Mouse (Mus musculus) right cerebral cortex, postnatal 14 days (tissue): Measurements from ENCODE around the gene Ift88.

Experiments
- DNase-seq: peaks from one replicate; pipeline ENCODE4 v3.0.0; 2022

Gene Ift88

DNA sequence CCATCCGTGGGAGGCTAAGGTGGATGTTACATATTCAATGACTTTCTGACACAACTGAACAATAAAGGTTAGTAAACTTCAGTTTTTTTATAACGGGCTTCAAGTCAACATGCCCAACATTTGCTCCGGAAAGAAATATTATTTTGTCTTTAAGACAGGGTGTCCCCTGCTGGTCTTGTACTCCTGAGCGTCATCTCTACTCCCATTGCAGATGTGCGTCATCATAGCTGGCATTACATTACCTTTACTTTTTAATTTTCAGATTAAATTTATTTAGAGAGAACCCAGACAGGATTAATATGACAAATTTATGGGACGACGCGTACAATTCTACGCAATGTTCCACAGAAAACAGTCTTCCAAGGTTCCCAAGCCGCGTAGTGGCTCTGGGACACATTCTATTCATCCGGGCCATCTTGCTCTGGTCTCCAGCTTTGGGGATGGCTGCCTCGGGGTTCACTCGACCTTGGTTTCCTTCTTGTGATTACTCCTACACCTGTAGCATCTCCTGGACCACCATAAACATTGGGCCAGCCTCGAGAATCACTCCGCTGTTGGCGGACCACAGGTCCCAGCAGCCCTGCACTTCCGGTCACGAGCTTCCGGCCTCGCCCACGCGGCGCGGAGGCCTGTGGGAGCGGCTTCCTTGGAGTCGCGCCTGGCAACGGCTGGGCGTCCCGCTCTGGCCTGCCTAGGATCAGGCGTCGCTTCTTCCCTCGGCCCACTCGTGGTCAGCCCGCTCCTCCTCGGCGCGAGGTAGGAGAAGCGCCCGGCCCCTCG is at the start of gene Ift88:
Gene Ift88, plus strand, starts transcription at position 631 of the 780 bp plus-strand sequence.
- DNase-seq, result peak; percentile 93

DNA sequence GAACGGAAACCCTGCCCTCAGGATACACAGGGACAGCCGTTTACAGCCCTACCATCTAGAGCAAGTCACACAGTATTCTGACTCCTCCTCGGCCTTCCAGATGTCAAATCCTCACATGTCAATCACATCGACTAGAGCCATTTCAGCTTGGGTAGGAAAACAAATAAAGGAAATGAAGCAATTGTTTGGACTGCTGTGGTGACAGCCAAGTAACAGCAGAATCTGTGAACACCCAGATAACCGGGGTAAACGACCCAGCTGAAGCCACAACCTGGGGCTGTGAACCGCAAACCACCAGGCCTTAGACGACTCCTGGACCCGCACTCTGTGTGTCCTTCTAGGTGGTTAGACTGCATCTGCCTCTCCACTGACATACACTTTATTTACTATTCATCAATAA is 48.7 kb upstream of the Ift88 start:
- DNase-seq, result no peak

DNA sequence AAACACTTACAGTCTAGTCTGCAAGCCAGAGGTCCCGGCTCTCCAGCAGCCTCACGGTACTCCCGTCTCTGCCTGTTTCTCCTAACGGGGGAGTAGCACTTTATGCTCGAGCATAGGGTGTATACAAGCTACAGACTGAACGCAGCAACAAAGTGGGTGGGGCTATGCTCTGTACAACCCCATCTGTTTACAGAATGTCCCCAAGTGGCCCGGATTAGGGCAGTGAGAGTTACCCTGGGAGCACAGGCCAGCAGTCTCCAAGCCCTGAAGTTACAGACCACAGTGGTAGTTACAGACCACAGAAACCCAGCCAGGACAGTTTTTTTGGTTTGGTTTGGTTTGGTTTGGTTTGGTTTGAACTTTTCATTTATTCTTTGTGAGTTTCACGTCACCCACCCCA is 47.8 kb upstream of the Ift88 start:
- DNase-seq, result no peak

DNA sequence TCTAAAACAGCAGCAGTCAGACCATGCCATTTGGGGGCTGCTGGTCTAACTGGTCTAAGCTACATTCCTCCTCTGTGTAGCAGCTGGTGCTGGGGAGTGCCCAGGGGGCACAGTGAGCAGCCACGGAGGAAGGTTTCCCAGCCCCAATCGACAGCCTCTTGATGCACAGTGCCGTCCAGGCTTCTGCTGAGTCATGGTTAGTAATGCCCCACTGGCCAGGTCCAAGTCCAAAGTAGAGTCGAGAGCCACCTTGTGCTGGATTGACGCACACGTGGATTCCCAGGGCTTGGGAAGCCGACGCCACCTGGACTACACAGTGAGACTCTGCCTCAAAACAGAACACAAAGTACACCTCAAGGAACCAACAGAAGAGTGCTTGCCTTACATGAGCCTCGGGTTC is 46.9 kb upstream of the Ift88 start:
- DNase-seq, result no peak

DNA sequence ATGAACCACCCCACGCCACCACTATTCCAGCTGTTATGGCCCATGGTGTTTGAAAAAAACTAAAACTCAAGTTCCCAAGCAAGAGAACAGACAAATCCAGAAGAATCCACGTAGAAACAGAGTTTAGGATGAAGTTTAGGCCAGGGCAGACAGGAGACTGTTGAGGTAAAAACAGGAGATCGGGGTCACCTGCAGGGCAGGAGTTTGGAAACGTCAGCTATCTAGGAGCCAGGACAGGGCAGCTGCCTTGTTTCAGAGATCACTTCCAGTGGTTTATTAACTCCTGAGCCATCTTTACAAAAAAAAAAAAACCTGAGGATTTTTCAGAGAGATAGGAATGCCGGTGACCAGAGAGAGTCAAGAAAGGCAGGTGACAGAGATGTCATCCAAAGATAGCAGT is 46.3 kb upstream of the Ift88 start:
- DNase-seq, result no peak

DNA sequence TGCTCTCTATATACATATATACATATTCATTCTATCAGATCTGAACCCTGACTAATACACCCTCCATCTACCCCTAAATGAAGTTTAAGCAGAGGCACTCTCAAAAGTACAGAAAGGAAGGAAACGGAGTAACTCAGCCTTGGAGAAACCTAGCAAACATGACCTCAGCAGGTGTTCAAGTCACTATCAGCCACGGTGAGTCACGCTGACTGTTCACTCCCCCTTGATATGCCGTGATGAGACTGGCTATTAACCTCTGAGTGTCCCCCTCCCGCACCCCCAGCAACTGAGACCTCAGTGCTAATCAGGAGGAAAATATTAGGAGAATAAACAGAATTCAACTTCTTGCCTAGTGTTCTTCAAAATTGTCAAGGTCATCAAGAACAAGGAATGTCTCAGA is 38.2 kb upstream of the Ift88 start:
- no peak for DNase-seq

DNA sequence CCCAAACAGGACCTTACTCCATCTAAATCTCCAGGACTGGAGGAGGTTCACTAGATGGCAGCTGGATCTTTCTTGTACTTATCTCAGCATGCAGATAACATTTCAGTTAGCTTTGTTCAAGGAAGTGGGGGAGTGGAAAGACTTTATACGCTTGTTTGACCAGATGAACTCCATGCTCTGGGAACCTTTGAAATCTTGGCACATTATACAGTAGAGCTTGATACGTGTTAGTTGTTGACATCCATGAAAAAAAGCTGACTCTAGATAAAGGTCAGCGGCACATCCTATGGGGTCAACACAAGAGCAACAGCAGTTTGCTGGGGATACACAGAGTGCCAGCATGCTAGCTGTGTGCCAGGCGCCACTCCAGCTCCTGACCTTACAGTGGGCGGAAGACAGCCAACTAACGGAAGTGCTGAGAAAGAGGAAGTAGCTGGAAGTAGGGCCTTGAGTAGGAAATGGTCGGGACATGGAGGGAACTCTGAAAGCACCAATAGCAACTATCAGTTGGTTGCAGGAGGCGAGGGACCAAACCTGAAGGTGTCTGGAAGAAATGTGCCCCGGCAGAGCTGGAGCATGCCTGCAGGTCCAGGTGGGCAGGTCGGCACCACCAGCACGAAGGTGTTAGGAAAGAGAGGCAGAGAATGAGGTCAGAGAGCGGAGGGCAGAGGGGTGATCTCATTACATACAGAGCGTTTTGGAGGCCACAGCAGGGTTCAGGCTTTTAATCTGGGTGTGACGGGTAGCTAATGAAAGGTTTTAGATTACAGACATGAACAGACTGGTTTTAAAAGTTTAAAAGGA is 36.9 kb upstream of the Ift88 start:
- DNase-seq, result no peak

DNA sequence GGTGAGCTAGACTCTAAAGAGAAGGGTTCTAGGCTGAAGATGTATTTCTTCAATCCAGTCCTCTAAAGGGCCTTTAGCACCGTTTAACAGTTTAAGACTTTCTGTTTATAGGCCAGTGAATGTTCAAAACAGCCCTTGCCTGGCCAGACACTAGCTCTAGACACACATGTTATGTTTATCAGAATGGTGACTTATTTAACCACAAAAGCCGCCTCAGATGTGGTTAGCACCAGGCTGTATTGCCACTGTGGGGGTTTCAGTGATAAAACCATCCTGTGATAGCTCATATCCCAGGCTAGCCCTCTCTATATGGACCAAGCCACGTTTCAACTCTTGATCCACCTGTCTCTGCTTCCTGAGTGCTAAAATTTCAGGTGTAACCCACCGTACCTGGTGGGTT is 32.2 kb upstream of the Ift88 start:
- no peak for DNase-seq

DNA sequence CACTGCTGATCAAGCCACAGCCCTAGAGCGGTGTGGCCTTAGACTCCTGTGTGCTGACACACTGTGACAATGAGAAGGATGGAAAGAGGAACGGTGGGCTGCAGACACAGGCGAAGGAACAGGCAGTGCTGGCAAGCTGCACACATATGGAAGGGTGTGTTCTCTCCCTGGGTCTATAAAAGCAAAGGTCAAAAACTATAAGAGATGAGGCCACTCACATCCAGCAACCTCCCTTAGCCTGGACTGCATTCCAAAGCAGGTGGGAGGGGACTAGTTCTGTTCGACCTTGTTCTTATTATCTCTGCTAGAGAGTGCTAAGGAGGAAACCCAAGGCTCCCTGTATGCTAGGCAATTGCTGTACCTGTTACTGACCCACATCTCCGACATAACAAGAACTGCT is 31.6 kb upstream of the Ift88 start:
- no peak for DNase-seq

DNA sequence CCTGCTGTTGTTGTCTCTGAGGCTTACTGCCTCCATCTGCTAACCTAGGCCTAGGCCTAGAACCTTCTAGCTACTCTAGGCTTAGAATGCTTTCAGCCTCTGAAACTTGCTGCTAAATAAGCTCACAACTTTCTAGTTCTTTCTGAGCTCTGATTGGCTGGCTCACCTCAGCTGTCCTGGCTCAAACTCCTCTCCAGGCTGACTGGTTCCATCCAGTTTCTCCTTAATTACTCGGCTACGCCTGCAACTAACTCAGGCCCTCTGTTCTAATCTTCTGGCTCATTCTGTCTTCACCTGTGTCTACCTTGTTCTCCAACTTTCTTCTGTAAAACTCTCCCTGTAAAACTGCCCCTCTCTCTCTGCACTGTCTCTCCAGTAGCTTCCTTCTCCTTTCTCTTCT is 28.4 kb upstream of the Ift88 start:
- no peak for DNase-seq

DNA sequence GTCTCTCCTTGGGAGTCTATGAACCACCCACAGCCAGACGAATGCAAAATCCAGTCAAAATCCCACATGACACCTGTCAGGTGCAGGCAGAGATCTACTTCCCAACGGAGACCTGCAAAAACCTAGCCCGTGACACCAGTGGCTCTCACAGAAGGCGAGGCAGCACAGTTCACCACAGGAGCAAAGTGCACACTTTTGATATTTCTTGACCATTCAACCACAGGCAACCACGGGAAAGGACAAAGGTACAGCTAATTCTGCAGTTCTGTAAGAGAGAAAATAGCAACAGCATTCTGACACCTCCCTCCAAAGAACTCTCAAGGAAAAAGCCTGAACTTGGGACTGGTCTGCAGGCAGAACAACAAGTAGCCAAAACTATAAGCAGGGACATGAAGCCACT is 26.6 kb upstream of the Ift88 start:
- DNase-seq, result no peak

DNA sequence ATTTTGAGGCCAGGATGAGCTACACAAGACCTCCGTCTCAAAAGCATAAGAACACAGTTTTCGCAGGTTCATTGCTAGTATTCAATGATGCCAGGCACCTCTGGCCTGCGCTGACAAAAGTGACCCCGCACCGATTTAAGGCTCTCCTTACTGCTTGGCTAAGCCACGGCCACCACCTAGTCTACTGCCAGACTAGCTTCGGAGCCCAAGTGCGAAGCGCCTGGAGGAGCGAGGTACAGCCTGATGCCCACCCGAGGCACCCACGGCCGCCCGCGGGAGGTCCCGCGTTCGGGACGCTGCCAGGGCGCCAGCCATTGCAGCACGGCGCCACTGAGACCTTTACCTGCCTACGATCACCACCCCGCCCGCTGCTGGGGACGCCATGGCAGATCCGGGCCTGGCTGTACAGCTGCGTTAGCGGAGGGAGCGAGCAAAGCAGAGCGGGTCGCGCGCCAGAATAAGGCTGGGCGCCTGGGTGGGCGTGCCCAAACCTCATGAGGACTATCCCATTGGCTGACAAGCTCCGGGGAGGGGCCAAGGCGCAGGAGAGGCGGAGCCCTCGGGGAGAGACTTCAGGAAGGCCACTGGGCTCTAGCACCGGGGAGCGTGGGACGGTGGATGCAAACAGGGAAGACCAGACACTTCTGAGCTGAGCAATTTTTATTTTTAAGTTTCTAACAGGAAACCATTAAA is 25.7 kb upstream of the Ift88 start, which contains the start of gene Cryl1:
Gene Cryl1, minus strand, starts transcription at position 465 of the 693 bp plus-strand sequence.
- DNase-seq, result peak; percentile 94

DNA sequence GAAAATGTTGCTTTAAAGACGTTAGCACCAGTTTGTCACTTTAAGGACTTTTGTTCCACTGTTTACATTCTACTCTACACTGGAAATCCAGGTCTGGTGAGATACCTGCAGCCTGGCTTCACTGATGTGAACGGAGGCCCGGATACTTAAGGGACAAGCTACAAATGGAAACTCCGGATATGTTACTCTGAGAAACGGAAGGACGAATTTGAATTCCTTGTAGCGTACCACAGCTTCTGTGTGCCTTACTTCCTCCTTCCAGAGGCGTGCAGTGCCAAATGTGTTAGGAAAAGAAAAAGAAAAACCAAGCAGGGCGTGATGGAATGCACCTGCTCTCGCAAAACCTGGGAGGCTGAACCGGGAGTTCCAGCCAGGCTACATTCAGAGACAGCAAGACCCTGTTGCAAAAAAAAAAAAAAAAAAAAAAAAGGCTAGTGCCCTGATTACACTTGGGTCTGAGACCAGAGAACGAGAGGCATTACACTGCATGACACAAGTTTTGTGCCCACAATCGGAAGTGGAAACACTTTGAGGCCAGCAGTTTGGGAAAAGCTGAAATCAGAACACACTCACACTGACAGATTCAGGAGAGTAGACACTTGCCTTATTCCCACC is 24.9 kb upstream of the Ift88 start:
- DNase-seq, result no peak

DNA sequence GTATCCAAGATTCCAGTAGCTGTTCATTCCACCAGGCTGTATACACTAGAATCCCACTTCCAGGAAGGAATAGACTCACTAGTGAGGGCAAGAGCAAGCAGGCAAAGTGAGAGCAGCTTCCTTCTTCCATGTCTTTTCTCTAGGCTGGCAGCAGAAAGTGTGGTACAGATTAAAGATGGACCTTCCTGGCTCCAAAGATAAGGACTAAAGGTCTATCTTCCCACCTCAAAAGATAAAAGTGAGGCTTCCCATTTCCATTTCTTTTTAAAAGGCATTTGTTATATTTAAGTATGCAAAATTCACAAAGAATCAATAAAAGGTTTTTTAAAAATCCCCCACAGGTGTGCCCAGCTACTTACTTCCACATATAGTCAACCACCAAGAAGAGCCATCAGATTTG is 21.0 kb upstream of the Ift88 start:
- DNase-seq, result no peak

DNA sequence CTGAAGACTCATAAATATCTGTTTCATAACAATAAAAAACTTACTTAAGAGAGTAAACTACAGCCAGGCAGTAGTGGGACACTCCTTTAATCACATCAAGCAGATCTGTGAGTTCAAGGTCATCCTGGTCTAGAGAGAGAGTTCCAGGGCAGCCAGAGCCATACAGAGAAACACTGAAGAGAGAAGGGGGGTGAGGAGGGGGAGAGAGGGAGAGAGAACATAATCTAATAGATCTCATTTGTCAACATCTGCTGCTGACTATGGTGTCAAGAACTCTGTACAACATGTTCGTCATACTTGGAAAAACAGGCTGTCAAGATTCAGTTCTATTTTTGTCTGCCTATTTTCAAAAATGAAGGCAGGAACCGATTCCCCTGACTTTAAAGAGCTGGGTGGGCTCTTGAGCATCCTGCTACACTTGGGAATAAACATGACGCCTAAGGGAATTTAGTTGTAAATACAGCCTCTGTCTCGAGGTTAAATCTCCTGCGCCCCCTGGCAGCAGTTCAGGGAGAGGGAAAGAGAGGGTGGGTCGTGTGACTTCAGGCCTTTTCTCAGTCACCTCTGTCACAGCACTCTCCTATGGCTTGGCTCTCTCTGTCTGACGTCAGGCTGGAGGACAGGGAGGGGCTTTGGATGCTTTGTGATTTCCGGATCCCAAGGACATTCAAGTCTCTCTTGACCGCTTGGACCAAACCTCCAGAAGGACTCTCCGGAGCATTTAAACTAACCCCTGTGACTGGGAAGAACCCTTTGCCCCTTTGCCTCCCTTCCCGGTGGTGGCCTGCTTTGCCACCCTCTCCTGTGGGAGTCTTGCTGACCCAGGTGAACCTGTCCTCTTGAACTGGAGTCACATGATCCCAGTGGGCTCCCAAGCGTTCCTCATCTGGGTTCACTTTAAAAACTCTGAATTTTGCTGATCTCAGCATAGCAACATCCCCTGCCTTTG is 16.5 kb upstream of the Ift88 start:
- DNase-seq, result peak; percentile 43

DNA sequence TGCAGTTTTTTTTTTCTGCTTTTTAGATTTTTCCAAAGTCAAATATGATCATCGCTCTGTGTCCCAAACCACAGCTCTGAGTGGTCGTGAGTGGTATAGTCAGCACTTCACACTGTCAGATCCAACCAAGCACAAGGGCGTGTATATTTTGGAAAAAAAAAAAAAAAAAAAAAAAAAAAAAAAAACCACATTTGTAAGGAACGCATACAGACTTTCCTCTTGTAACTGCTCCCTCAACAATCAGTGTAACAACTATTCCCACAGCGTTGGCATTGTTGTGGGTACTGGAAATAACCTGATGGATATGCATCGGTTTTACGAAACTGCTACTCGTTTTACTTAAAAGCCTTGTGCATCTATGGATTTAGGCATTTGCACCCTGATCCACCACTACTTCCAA is 15.8 kb upstream of the Ift88 start:
- no peak for DNase-seq

DNA sequence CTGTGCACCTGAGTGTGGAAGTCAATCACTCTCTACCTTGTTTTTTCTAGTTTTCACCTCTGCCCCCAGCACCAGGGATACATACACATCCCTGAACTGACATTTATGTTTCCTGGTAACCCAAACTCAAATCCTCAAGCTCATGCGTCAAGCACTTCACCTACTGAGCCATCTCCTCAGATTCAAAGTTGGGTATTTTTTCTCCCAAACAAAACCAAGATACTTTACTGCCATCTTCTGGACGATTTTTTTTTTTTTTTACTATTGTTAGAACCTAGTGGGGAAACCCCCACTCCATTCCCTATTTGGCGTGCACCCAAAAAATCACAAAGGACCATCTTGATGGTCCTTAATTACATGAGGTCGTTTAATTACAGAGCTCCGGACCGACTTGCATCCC is 14.8 kb upstream of the Ift88 start:
- no peak for DNase-seq

DNA sequence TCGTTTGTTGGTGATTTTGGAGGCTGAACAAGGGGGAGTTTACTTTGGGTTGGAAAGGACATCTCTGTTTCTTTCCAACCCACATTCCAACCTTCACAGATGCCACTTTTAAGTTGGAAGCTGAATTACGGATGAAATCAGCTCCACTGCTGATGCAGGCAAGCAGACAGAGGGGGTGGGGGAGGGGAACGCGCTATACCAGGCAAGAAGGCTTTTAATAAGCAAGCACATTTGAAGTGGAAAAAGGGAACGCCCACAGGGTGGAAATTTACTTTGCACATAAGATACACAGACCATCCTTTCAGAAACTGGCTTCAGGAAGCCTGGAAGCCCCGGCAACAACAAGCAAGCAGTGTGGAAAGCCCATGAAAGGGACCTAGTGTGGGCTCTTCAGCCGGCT is 11.7 kb upstream of the Ift88 start:
- peak; percentile 16 for DNase-seq

DNA sequence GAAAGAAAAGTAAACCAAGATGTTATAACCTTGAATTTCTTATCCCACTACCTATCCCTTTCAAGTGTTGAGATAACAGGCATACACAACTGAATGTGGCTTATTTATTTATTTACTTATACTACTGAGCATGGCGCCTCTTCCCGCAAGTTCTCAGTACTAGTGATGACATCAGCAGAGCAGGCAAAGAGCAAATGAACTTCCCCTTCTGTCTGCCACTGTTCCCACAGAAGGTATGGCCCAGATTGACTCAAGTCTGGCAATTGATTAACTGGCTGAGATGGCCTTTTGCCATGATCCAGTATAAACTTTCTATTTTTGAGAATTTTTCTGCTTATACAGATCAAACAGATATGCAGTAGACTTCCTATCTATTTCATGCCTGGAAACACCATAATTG is 6.7 kb upstream of the Ift88 start:
- DNase-seq, result no peak

DNA sequence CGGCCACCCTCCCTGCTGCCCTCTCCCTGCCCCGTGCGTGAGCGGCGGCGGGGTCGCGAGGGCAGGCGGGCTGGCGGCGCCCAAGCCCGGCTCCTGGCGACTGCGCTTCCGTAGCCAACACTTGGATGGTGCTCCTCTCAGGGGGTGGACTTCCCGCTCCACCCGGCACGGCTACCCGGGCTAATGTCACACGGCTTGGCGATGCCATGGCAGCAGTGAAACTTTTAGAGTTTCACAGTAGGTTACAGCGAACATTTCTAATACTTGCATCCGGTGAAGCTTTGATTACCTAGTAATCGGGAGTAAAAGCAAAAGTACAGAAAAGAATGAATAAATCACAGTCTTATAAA is 325 bp downstream of the Ift88 start:
- DNase-seq, result no peak

DNA sequence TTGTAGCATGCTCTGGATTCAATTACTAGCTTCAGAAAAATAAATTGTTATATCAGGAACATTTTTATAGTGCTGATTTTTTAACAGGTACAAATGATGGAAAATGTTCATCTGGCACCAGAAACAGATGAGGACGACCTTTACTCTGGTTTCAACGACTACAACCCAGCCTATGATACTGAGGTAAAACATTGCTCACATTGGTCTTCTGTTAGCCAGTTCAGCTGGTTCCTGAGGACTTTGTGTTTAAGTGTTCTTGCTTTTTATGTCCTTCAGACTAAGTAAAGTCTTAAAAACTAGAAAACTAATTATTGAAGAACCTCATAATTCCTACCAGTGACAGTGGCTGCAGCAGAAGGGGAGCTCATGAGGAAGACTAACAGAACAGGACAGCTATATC is 6.6 kb downstream of the Ift88 start:
- no peak for DNase-seq

DNA sequence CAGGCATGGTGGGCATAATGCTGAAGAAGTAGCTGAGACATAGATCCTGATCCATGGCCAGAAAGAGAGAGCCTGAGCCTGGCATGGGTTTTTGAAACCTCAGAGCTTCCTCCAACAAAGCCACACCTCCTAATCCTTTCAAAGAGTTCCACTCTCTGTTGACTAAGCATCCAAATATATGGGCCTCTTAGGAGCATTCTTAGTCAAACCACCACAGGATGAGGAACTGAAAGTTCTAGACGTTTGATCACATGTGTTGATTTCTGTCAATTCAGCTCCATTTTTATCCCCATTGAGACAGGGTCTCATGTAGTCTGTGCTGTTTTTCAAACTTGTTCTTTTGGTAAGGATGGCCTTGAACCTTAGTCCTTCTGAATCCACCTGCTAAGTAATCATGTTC is 28.7 kb downstream of the Ift88 start:
- DNase-seq, result no peak
